Mouse (Mus musculus): Measurements from ENCODE around the gene Poldip2. TPM values are rescaled to one million over a fixed set of nuclear protein-coding genes. Genes with fewer than 3 reads are reported as not detected.

Poldip2 gene
- polyA plus RNA-seq, 1 experiment from 2014 or later: 96.6 TPM

DNA sequence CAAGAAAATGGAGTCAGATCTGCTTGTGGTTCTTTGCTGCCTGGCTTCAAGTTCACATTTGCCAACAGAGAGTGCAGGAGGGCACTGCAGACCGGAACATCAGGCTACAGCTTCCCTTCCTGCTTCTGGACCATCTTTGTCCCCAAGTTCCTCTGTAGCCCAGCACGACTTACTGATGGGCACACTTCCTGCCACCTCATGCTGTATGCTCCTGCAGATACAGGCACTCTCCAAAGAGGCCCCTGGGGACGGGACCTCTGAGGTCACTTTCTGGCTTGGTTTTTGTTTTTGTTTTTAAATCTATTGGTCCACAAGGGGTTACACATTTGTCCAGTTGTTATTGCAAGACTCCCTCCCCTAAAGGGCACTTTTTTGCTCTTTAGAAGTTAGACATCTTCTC lies 57.8 kb downstream of the Poldip2 start:
- 36% methylated on average over 3 of the region's 3 CpGs for WGBS (ENCODE audit: insufficient replicate concordance)
- H3K4me1 ChIP-seq (ENCODE audit: insufficient read depth): no peaks in the 10 kb centered on the region
- no peaks in the 10 kb centered on the region for H3K27me3 ChIP-seq (ENCODE audit: insufficient read depth, low read length)
- no peak for TF ChIP-seq CTCF (IDR thresholded peaks at IDR 0.05; ENCODE audit: low read depth)
- no peak for TF ChIP-seq EP300 (IDR thresholded peaks at IDR 0.05; ENCODE audit: low read depth)
- no peak overlapping the region for H3K4me3 ChIP-seq (ENCODE audit: low read depth, low read length)
- DNase-seq (no peak), ATAC-seq (no peak)
- H3K4me2 ChIP-seq (ENCODE audit: low read depth, low read length): no peak overlapping the region
- 0 out of 2 replicates have a peak, but pooled peaks cover 2% of the 10 kb centered on the region for H3K36me3 ChIP-seq (replicated peaks; ENCODE audit: insufficient read depth, low read length)
- no peaks in the 10 kb centered on the region for H3K9me3 ChIP-seq (ENCODE audit: low read length)
- no peak overlapping the region for H3K27ac ChIP-seq (ENCODE audit: low read depth)
- no peak overlapping the region for H3K9ac ChIP-seq (replicated peaks)

DNA sequence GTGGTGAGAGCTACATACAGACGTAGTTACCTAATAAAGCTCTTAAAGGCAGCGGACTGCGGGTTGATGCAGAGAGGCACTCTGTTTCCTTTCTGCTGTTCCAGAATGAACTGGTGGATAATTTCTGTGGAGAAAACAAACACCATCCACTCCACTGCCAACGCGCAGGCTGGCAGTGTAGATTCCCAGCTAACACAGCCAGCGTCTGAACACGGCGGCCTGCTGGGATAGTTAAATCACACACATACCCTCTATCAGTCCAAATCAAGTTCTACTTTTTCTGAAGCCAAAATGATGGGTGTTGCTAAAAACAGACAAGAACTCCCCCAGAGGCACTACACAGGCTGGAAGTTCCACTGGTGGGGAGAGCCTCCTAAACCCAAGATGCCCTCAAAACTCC lies 59.4 kb downstream of the Poldip2 start:
- Histone ChIP-seq H3K9me3 (ENCODE audit: low read length) (no peaks in the 10 kb centered on the region), H3K9ac (replicated peaks) (no peak overlapping the region), H3K4me2 (ENCODE audit: low read depth, low read length) (no peak overlapping the region), H3K4me3 (ENCODE audit: low read depth, low read length) (no peak overlapping the region), H3K4me1 (ENCODE audit: insufficient read depth) (peaks cover 5% of the 10 kb centered on the region), H3K27ac (ENCODE audit: low read depth) (no peak overlapping the region), H3K36me3 (replicated peaks; ENCODE audit: insufficient read depth, low read length) (0 out of 2 replicates have a peak, but pooled peaks cover 2% of the 10 kb centered on the region), H3K27me3 (ENCODE audit: insufficient read depth, low read length) (no peaks in the 10 kb centered on the region)
- no peak for ATAC-seq
- TF ChIP-seq CTCF (IDR thresholded peaks at IDR 0.05; ENCODE audit: low read depth) (no peak), EP300 (IDR thresholded peaks at IDR 0.05; ENCODE audit: low read depth) (no peak)
- 91% methylated on average over 8 of the region's 8 CpGs for WGBS (ENCODE audit: insufficient replicate concordance)
- DNase-seq: no peak

DNA sequence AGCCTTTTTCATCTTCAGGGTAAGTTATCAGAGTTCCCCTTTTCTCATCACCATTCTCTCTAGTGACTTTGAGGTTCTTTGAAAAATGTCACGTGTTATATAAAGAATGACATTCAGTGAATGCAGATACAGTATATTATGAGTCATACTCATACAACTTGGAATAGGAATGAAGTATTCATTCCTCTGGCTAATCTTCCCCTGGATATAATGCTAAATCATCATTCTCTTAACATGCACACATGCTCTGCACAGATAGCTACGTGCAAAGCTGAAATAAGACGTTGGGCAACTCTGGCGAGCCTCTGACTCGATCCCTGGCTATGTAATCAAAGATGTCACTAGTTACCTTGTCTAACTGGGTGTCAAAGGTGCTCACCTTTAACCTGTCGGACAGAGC lies 59.9 kb downstream of the Poldip2 start:
- Histone ChIP-seq H3K4me2 (ENCODE audit: low read depth, low read length) (no peak overlapping the region), H3K27me3 (ENCODE audit: insufficient read depth, low read length) (no peaks in the 10 kb centered on the region), H3K4me3 (ENCODE audit: low read depth, low read length) (no peak overlapping the region), H3K9me3 (ENCODE audit: low read length) (no peaks in the 10 kb centered on the region), H3K27ac (ENCODE audit: low read depth) (no peak overlapping the region), H3K36me3 (replicated peaks; ENCODE audit: insufficient read depth, low read length) (0 out of 2 replicates have a peak, but pooled peaks cover 2% of the 10 kb centered on the region), H3K9ac (replicated peaks) (no peak overlapping the region), H3K4me1 (ENCODE audit: insufficient read depth) (peaks cover 5% of the 10 kb centered on the region)
- 45% methylated on average over 6 of the region's 6 CpGs for WGBS (ENCODE audit: insufficient replicate concordance)
- no peak for DNase-seq
- ATAC-seq: no peak
- TF ChIP-seq EP300 (IDR thresholded peaks at IDR 0.05; ENCODE audit: low read depth): no peak

Other genes with a start within 250 kb of the Poldip2 start
- gene BC030499, start 221.4 kb upstream of the Poldip2 start, polyA plus RNA-seq (2015; fragmentation: Nextera tagmentation; extraction: Ambion mirVana): 0.07 TPM in 1 of 2 replicates, not detected in the other
- gene Spag5, start 210.7 kb upstream of the Poldip2 start, polyA plus RNA-seq (2015; fragmentation: Nextera tagmentation; extraction: Ambion mirVana): 9.8 and 11.4 TPM in 2 replicates
- 12.1 and 15.4 TPM in 2 replicates for gene Aldoc, start 189.2 kb upstream of the Poldip2 start, polyA plus RNA-seq (2015; fragmentation: Nextera tagmentation; extraction: Ambion mirVana)
- 33.1 and 34.6 TPM in 2 replicates for gene Pigs, start 183.8 kb upstream of the Poldip2 start, polyA plus RNA-seq (2015; fragmentation: Nextera tagmentation; extraction: Ambion mirVana)
- gene Unc119, start 168.7 kb upstream of the Poldip2 start, polyA plus RNA-seq (2015; fragmentation: Nextera tagmentation; extraction: Ambion mirVana): 63.7 and 77.0 TPM in 2 replicates
- not detected in 2 replicates for gene Foxn1, start 125.6 kb upstream of the Poldip2 start, polyA plus RNA-seq (2015; fragmentation: Nextera tagmentation; extraction: Ambion mirVana)
- gene Slc13a2, start 90.0 kb upstream of the Poldip2 start, polyA plus RNA-seq (2015; fragmentation: Nextera tagmentation; extraction: Ambion mirVana): 0.07 and 0.08 TPM in 2 replicates
- 20.5 and 22.3 TPM in 2 replicates for gene Slc46a1, start 46.5 kb upstream of the Poldip2 start, polyA plus RNA-seq (2015; fragmentation: Nextera tagmentation; extraction: Ambion mirVana)
- gene Sarm1, start 14.4 kb upstream of the Poldip2 start, polyA plus RNA-seq (2015; fragmentation: Nextera tagmentation; extraction: Ambion mirVana): 0.14 and 0.21 TPM in 2 replicates
- gene Vtn, start 13.1 kb upstream of the Poldip2 start, polyA plus RNA-seq (2015; fragmentation: Nextera tagmentation; extraction: Ambion mirVana): 2,013 and 2,040 TPM in 2 replicates
- gene Sebox, start 8.7 kb upstream of the Poldip2 start, polyA plus RNA-seq (2015; fragmentation: Nextera tagmentation; extraction: Ambion mirVana): 0.11 and 0.16 TPM in 2 replicates
- gene Tmem199, start within 50 bp of the Poldip2 start, polyA plus RNA-seq (2015; fragmentation: Nextera tagmentation; extraction: Ambion mirVana): 21.1 TPM in 2 replicates
- 12.9 and 13.1 TPM in 2 replicates for gene Tnfaip1, start 24.1 kb downstream of the Poldip2 start, polyA plus RNA-seq (2015; fragmentation: Nextera tagmentation; extraction: Ambion mirVana)
- 82.3 and 85.1 TPM in 2 replicates for gene Ift20, start 24.2 kb downstream of the Poldip2 start, polyA plus RNA-seq (2015; fragmentation: Nextera tagmentation; extraction: Ambion mirVana)
- gene Tmem97, start 38.6 kb downstream of the Poldip2 start, polyA plus RNA-seq (2015; fragmentation: Nextera tagmentation; extraction: Ambion mirVana): 79.2 and 81.5 TPM in 2 replicates
- gene Nlk, start 185.2 kb downstream of the Poldip2 start, polyA plus RNA-seq (2015; fragmentation: Nextera tagmentation; extraction: Ambion mirVana): 5.2 and 6.1 TPM in 2 replicates
- 19.0 and 20.1 TPM in 2 replicates for gene Ccnq, start 239.5 kb downstream of the Poldip2 start, polyA plus RNA-seq (2015; fragmentation: Nextera tagmentation; extraction: Ambion mirVana)

Measured in liver, postnatal 0 days (tissue).